Mouse (Mus musculus): Measurements from ENCODE around the gene Csrp1.

DNA sequence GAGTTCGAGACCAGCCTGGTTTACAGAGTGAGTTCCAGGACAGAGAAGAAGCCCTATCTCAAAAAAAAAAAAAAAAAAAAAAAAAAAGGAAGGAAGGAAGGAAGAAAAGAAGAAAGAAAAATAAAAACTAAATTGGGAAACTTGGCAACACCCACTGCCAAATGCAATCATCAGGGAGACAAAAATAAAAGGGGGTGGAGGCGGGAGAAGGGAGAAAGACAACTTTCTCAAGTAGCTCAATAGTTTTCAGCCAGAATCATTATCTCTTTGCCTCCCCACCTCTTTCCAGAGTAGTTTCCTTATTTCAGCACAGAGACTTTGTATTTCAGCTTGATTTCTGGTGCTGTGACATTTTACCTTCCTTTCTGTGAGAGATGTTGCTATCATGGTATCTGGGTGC, 20.0 kb upstream of the Csrp1 start:
- TF ChIP-seq CTCF (IDR thresholded peaks at IDR 0.05; ENCODE audit: low read depth, low read length) = no peak
- TF ChIP-seq POLR2AphosphoS5 (IDR thresholded peaks at IDR 0.05; ENCODE audit: insufficient replicate concordance, low read depth, low read length) = no peak
- TF ChIP-seq GATA1 (IDR thresholded peaks at IDR 0.05; ENCODE audit: borderline replicate concordance, low read length) = no peak
- no peak for TF ChIP-seq TAL1 (conservative IDR thresholded peaks at IDR 0.05; ENCODE audit: low read depth, low read length)
